Mouse (Mus musculus) midbrain, embryonic 12.5 days (tissue): ENCODE measurements at regions not wholly inside any gene's neighbourhood (a gene's known extent, or its start where the extent isn't known, plus 50 kb on each side); places are given as distances from the start of the nearest gene placed in this dataset.
A peak's percentile ranks its signal among the peaks of the same experiment; 100 is the strongest.

ENCODE experiments used
- ATAC-seq: fragments of 200-750 bp; cut with Nextera tagmentation; 2 replicates; pipeline ENCODE4 v1.8.0; 2017; ENCODE audit warnings: low read depth, moderate TSS enrichment, moderate library complexity; ENCODE audit not compliant: low FRiP score
- H3K27ac ChIP-seq: fragments of 300-500 bp; sonication (generic); replicated peaks from 2 replicates; pipeline ENCODE4 v1.5.1; 2016; ENCODE audit warnings: mild to moderate bottlenecking
- H3K27me3 ChIP-seq: fragments of 300-500 bp; sonication (generic); 2 replicates; pipeline ENCODE4 v1.6.1; 2016; ENCODE audit warnings: mild to moderate bottlenecking
- H3K36me3 ChIP-seq: fragments of 300-500 bp; sonication (generic); 2 replicates; pipeline ENCODE4 v1.6.1; 2016
- H3K4me1 ChIP-seq: fragments of 300-500 bp; sonication (generic); 2 replicates; pipeline ENCODE4 v1.6.1; 2016
- H3K4me2 ChIP-seq: fragments of 300-500 bp; sonication (generic); replicated peaks from 2 replicates; pipeline ENCODE4 v1.6.1; 2016; ENCODE audit warnings: mild to moderate bottlenecking, moderate library complexity
- H3K4me3 ChIP-seq: fragments of 300-500 bp; sonication (generic); 2 replicates; pipeline ENCODE4 v1.5.1; 2016; ENCODE audit warnings: mild to moderate bottlenecking
- H3K9ac ChIP-seq: fragments of 300-500 bp; sonication (generic); replicated peaks from 2 replicates; pipeline ENCODE4 v1.6.1; 2016; ENCODE audit warnings: mild to moderate bottlenecking, moderate library complexity
- H3K9me3 ChIP-seq: fragments of 300-500 bp; sonication (generic); 2 replicates; pipeline ENCODE4 v1.6.1; 2016; ENCODE audit warnings: mild to moderate bottlenecking
- WGBS: fragments of 180-500 bp; shearing (Covaris S2); methylation state at CpG from one replicate; pipeline ENCODE4 v1.1.7; 2016; 5-methylcytosine and 5-hydroxymethylcytosine counted together

GRCm38 (mm10) chr13:99618332-99618731 is 102.0 kb upstream of the Map1b start:
- WGBS: 89% methylated on average over 9 of the region's 9 CpGs
- no peak for ATAC-seq

DNA sequence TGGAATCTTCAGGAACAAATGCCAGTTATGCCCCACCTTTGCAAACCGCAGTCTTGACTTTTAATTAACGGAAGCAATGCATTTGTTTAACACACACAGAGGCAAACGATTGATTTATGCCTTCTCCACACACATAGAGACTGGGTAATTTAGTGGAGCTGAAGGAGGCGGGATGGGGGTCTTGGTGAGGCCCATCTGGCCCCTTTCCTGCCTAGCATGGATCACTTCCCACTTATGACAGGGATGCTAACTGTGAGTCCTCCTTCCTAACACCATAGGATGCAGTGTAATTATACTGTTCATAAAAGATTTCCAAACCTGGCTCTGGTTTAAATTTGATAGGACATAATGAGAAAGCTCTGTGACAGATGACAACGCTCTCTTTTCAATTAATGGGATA is 101.1 kb upstream of the Map1b start:
- WGBS: 90% methylated on average over 5 of the region's 5 CpGs
- Histone ChIP-seq H3K9me3 (no peaks in the 10 kb centered on the region), H3K27me3 (no peaks in the 10 kb centered on the region), H3K4me3 (no peak overlapping the region), H3K27ac (no peak overlapping the region), H3K9ac (no peak overlapping the region), H3K4me1 (no peaks in the 10 kb centered on the region), H3K36me3 (no peaks in the 10 kb centered on the region), H3K4me2 (no peak overlapping the region)
- ATAC-seq: no peak

More at GRCm38 (mm10) chr13:99618332-99618731, 102.0 kb upstream of the Map1b start:
- Histone ChIP-seq H3K4me3 (no peak overlapping the region), H3K9me3 (no peaks in the 10 kb centered on the region), H3K27ac (no peak overlapping the region), H3K36me3 (no peaks in the 10 kb centered on the region), H3K9ac (no peak overlapping the region), H3K4me2 (no peak overlapping the region), H3K27me3 (no peaks in the 10 kb centered on the region), H3K4me1 (no peaks in the 10 kb centered on the region)

GRCm38 (mm10) chr13:99611715-99612494 is 95.6 kb upstream of the Map1b start:
- H3K9me3 ChIP-seq: no peaks in the 10 kb centered on the region
- WGBS: 70% methylated on average over 18 of the region's 18 CpGs
- H3K4me2 ChIP-seq: no peak overlapping the region
- H3K27me3 ChIP-seq: 0 out of 2 replicates have a peak, but pooled peaks cover 5% of the 10 kb centered on the region
- H3K4me1 ChIP-seq: peaks cover 28% of the 10 kb centered on the region
- H3K4me3 ChIP-seq: no peak overlapping the region
- ATAC-seq: no peak
- H3K27ac ChIP-seq: no peak overlapping the region
- no peak overlapping the region for H3K9ac ChIP-seq
- no peaks in the 10 kb centered on the region for H3K36me3 ChIP-seq

DNA sequence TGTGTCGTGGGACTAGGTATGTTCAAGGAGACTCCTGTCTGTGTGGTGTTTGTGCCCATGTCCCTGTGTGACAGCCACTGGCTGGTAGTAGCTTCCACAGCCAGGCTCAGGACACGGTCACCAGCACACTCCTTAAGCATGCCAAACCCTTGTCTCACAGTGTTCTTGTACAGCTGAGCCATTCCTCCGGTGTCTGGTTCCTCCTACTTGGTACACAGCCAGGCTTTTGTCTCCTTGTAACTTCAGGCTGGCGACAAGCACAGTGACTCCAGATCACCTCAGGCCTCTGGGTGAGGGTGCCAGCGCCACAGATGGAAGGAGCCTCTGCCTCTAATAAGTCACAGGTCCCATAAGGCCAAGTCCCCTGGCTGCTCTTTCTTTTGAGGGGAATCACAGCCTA is 94.2 kb upstream of the Map1b start:
- H3K9me3 ChIP-seq: no peaks in the 10 kb centered on the region
- ATAC-seq: no peak
- no peak overlapping the region for H3K4me2 ChIP-seq
- no peaks in the 10 kb centered on the region for H3K36me3 ChIP-seq
- 81% methylated on average over 5 of the region's 5 CpGs for WGBS
- no peak overlapping the region for H3K27ac ChIP-seq
- peaks cover 28% of the 10 kb centered on the region for H3K4me1 ChIP-seq
- no peak overlapping the region for H3K9ac ChIP-seq
- H3K27me3 ChIP-seq: 0 out of 2 replicates have a peak, but pooled peaks cover 5% of the 10 kb centered on the region
- no peak overlapping the region for H3K4me3 ChIP-seq

DNA sequence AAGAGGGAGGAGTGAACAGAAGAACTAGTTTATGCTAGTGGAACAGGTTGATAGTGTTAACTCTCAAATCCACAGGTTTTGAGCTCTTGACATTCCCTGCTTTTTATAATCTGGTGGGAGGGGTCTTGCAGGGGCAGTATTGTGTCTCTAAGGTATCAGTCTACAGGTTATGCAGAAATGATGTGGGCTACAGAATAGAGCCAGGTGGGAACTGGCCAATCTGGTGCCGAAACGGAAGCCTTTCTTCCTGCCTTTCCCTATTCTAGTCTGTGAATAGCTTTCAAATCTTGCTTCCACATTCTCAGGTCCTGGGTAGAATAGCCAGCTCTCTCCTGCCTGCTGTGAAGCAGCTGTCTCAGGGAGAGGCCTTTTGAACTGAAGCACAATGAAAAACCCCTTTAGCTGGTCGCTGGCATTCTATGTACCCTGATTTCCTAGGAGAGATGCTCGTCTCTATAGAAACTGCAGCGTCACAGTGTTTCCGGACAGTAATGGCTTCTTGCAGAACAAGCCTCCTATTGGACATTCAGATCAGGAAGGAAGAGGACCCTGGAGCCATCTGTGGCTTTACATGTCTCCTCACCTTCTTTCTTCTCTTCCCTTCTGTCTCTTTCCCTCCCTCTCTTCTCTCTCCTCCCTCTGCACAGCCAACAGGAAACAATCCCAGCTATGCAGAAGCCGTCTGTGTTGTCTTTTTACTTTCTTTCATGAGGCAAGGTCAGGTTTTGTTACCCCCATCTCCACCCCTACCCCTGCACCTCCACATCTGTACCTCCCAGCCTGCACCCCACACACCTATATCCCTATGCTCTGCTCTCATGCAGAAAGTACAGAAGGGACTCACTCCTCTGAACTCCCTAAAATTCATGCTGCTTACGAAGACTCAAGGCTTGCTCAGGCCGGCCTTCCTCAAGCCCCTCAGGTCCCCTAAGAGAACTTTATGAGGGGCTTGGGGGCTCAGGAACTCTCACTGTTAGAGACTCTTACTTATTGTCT is 93.1 kb upstream of the Map1b start:
- Histone ChIP-seq H3K9me3 (no peaks in the 10 kb centered on the region), H3K27me3 (0 out of 2 replicates have a peak, but pooled peaks cover 5% of the 10 kb centered on the region), H3K4me1 (peaks cover 28% of the 10 kb centered on the region), H3K36me3 (no peaks in the 10 kb centered on the region), H3K27ac (peak overlapping the region; percentile 67), H3K4me2 (peak overlapping the region; percentile 31), H3K9ac (no peak overlapping the region), H3K4me3 (no peak overlapping the region)
- 17% methylated on average over 9 of the region's 9 CpGs for WGBS
- ATAC-seq: peak; percentile 73

GRCm38 (mm10) chr13:99608591-99608990 is 92.3 kb upstream of the Map1b start:
- H3K9ac ChIP-seq: no peak overlapping the region
- H3K9me3 ChIP-seq: 0 out of 2 replicates have a peak, but pooled peaks cover under 1% of the 10 kb centered on the region
- H3K36me3 ChIP-seq: no peaks in the 10 kb centered on the region
- no peak overlapping the region for H3K4me3 ChIP-seq
- H3K27me3 ChIP-seq: 0 out of 2 replicates have a peak, but pooled peaks cover 5% of the 10 kb centered on the region
- no peak for ATAC-seq
- H3K4me1 ChIP-seq: peaks cover 28% of the 10 kb centered on the region
- WGBS: 53% methylated on average over 5 of the region's 5 CpGs
- H3K27ac ChIP-seq: 0 out of 2 replicates have a peak overlapping the region, but pooled peaks have one; percentile 67
- H3K4me2 ChIP-seq: no peak overlapping the region

DNA sequence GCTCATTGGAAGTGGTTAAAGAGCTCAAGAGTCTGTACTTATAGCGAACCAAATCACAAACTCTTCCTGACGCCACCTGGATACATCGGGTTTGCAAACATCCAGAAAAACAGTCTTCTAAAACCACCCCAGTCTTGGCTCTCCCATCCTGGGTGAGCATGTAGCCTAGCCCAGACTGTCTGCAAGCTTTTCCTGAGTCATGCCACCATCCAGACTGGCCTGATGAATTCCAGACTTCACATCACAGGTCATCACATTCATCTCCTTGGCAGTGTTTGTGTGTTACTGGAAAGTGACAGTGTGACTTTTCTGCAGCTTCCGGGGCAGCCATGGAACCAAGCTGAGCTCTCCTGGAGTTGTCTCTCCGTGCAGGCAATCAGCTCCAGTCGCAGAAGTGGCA is 90.9 kb upstream of the Map1b start:
- no peak overlapping the region for H3K9ac ChIP-seq
- H3K9me3 ChIP-seq: peaks cover 4% of the 10 kb centered on the region; the same call in 1 of the 2 replicates
- no peak overlapping the region for H3K4me3 ChIP-seq
- H3K27me3 ChIP-seq: 0 out of 2 replicates have a peak, but pooled peaks cover 5% of the 10 kb centered on the region
- H3K36me3 ChIP-seq: no peaks in the 10 kb centered on the region
- H3K4me1 ChIP-seq: peaks cover 28% of the 10 kb centered on the region
- H3K4me2 ChIP-seq: no peak overlapping the region
- no peak overlapping the region for H3K27ac ChIP-seq
- WGBS: 94% methylated on average over 6 of the region's 6 CpGs
- ATAC-seq: no peak

GRCm38 (mm10) chr13:99606606-99606990 is 90.3 kb upstream of the Map1b start:
- Histone ChIP-seq H3K4me2 (no peak overlapping the region), H3K4me3 (no peak overlapping the region), H3K4me1 (peaks cover 28% of the 10 kb centered on the region), H3K9ac (no peak overlapping the region), H3K36me3 (no peaks in the 10 kb centered on the region), H3K27ac (no peak overlapping the region), H3K27me3 (0 out of 2 replicates have a peak, but pooled peaks cover 5% of the 10 kb centered on the region), H3K9me3 (peaks cover 4% of the 10 kb centered on the region; the same call in 1 of the 2 replicates)
- WGBS: 64% methylated on average over 1 of the region's 1 CpGs
- ATAC-seq: no peak

DNA sequence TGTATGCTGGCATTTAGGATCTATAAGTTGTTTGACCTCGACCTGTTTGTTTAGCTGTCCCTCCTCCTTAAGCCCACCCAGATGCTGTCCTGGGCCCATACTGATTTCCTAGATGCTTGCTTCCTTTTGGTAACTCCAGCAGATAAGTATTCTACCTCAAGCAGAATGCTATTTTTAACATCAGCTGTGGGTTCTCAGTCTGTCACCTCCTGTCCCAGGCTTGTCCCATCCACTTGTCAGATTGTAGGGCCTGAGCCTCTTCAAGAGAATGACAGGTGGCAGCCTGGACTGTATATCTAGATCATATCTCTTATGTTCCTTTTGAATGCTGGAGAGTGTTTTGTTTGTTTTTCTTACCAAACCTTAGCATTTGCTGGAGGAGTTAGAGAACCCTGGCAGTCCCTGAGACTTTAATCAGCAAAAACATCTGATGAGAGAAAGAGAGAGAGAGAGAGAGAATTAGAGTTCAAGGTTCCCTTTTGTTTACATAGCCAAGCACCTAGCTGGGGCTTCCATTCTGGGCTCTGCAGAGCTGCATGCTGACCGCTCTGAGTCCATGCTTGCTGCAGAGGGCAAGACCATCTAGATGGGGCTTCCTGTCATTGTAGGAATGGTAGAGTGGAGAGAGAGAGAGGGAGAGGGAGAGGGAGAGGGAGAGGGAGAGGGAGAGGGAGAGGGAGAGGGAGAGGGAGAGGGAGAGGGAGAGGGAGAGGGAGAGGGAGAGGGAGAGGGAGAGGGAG is 89.7 kb upstream of the Map1b start:
- peaks cover 28% of the 10 kb centered on the region for H3K4me1 ChIP-seq
- H3K4me2 ChIP-seq: no peak overlapping the region
- 0 out of 2 replicates have a peak, but pooled peaks cover 5% of the 10 kb centered on the region for H3K27me3 ChIP-seq
- H3K4me3 ChIP-seq: no peak overlapping the region
- H3K36me3 ChIP-seq: no peaks in the 10 kb centered on the region
- 70% methylated on average over 2 of the region's 2 CpGs for WGBS
- H3K27ac ChIP-seq: no peak overlapping the region
- H3K9ac ChIP-seq: no peak overlapping the region
- peaks cover 4% of the 10 kb centered on the region; the same call in 1 of the 2 replicates for H3K9me3 ChIP-seq
- no peak for ATAC-seq

DNA sequence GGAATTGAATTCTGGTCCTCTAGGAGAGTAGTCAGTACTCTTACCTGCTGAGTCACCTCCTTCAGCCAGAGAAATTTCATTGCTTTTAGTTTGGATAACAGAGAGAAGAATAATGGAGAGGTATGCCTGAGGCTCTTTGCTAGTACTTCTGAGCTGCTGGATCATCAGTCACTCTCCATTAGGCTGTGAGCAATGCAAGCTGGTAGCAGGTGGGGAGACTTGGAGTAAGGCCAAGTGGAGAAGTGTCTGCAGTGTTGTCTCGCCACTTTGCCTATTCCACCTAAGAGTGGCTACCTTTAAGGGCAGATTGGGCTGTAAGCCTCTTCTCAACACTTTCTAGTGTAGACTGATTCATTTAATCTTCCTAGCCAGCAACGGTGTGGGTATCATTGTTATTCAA is 81.6 kb upstream of the Map1b start:
- WGBS: 78% methylated on average over 2 of the region's 2 CpGs
- Histone ChIP-seq H3K27ac (no peak overlapping the region), H3K4me1 (peaks cover 20% of the 10 kb centered on the region), H3K4me2 (no peak overlapping the region), H3K9ac (no peak overlapping the region), H3K36me3 (no peaks in the 10 kb centered on the region), H3K4me3 (no peak overlapping the region), H3K9me3 (no peaks in the 10 kb centered on the region), H3K27me3 (no peaks in the 10 kb centered on the region)
- ATAC-seq: no peak
